Mouse (Mus musculus) stomach, postnatal 0 days (tissue): Measurements from ENCODE around the gene Slc38a3. TPM values are rescaled to one million over a fixed set of nuclear protein-coding genes. Genes with fewer than 3 reads are reported as not detected.

ENCODE experiments used
- ATAC-seq: fragments of 200-750 bp; cut with Nextera tagmentation; 2 replicates; pipeline ENCODE4 v1.8.0; 2017; ENCODE audit not compliant: low FRiP score, low TSS enrichment
- DNase-seq: peaks from one replicate; pipeline ENCODE4 v3.0.0-alpha.2; 2016; ENCODE audit warnings: low spot score
- H3K27ac ChIP-seq: fragments of 300-500 bp; sonication (generic); replicated peaks from 2 replicates; pipeline ENCODE4 v1.5.1; 2014; ENCODE audit warnings: mild to moderate bottlenecking, control low read depth
- H3K27me3 ChIP-seq: fragments of 300-500 bp; sonication (generic); 2 replicates; pipeline ENCODE4 v1.6.1; 2014; ENCODE audit warnings: low read length; ENCODE audit not compliant: control insufficient read depth, insufficient read depth
- H3K36me3 ChIP-seq: fragments of 300-500 bp; sonication (generic); 2 replicates; pipeline ENCODE4 v1.6.1; 2014; ENCODE audit warnings: low read length, mixed read lengths; ENCODE audit not compliant: control insufficient read depth, insufficient read depth
- H3K4me1 ChIP-seq: fragments of 300-500 bp; sonication (generic); replicated peaks from 2 replicates; pipeline ENCODE4 v1.6.1; 2014; ENCODE audit warnings: antibody characterized with exemption; ENCODE audit not compliant: control insufficient read depth, insufficient read depth
- H3K4me2 ChIP-seq: fragments of 300-500 bp; sonication (generic); replicated peaks from 2 replicates; pipeline ENCODE4 v1.6.1; 2014; ENCODE audit warnings: low read depth, mild to moderate bottlenecking, control low read depth, moderate library complexity
- H3K4me3 ChIP-seq: fragments of 300-500 bp; sonication (generic); 2 replicates; pipeline ENCODE4 v1.5.1; 2014; ENCODE audit warnings: low read depth, low read length, control low read depth
- H3K9ac ChIP-seq: fragments of 300-500 bp; sonication (generic); 2 replicates; pipeline ENCODE4 v1.6.1; 2014; ENCODE audit warnings: mild to moderate bottlenecking, low read length, control low read depth, mixed read lengths
- H3K9me3 ChIP-seq: fragments of 300-500 bp; sonication (generic); 2 replicates; pipeline ENCODE4 v1.6.1; 2016; ENCODE audit warnings: low read length; ENCODE audit not compliant: control insufficient read depth
- CTCF ChIP-seq: IDR thresholded peaks from 2 replicates; pipeline ENCODE4 v1.5.1; 2016; ENCODE audit warnings: antibody characterized with exemption, low read depth, mild to moderate bottlenecking, moderate library complexity
- EP300 ChIP-seq: optimal IDR thresholded peaks from 2 replicates; pipeline ENCODE3; 2016; ENCODE audit warnings: antibody characterized with exemption
- WGBS: fragments of 180-500 bp; shearing (Covaris S2); extraction: QIAGEN DNeasy Blood & Tissue Kit; methylation state at CpG from one replicate; pipeline ENCODE4 v1.1.7; 2014; 5-methylcytosine and 5-hydroxymethylcytosine counted together
- polyA plus RNA-seq: library from polyadenylated mRNA; unstranded; fragments of >200 nt; fragmentation: Nextera tagmentation; extraction: Ambion mirVana; gene quantifications from 2 replicates; pipeline ENCODE4 v1.2.1, GENCODE M21; 2015

Gene Slc38a3
- polyA plus RNA-seq, 1 experiment from 2014 or later, result 0.95 TPM

- 42% methylated on average over 3 of the region's 3 CpGs for WGBS
- no peaks in the 10 kb centered on the region; the same call in 1 of the 2 replicates for H3K36me3 ChIP-seq
- peaks cover 55% of the 10 kb centered on the region for H3K4me1 ChIP-seq
- DNase-seq, result no peak
- H3K4me3 ChIP-seq, result no peak overlapping the region
- H3K4me2 ChIP-seq, result no peak overlapping the region
- no peak for ATAC-seq
- no peaks in the 10 kb centered on the region for H3K27me3 ChIP-seq
- no peak for TF ChIP-seq CTCF
- TF ChIP-seq EP300, result no peak
- H3K9ac ChIP-seq, result no peak overlapping the region
- H3K9me3 ChIP-seq, result no peaks in the 10 kb centered on the region
- H3K27ac ChIP-seq, result peak overlapping the region; percentile 82
Measured at GRCm38 (mm10) chr9:107702606-107703185, 33.4 kb upstream of the Slc38a3 start.

DNA sequence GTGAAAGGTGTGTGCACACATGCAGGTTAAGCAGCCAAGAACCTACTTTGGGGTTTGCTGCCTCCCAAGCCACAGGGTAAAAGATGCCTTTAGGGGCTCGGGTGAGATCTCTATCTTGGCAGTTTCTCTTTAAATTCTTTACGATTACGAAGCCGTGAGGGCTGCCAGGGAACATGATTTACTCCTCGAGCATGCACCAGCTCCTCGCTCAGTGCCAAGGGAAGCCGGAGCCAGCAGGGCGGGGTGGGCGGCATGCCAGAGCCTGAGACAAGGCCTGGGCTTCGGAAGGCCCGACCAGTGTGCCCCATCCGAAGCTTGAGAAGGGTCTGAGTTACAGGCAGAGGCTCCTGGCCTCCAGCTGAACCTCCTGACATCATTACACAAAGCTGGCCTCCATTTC is 32.3 kb upstream of the Slc38a3 start:
- H3K9ac ChIP-seq, result no peak overlapping the region
- no peaks in the 10 kb centered on the region; the same call in 1 of the 2 replicates for H3K36me3 ChIP-seq
- no peak overlapping the region for H3K4me2 ChIP-seq
- no peak for TF ChIP-seq CTCF
- TF ChIP-seq EP300, result peak; percentile 74
- peaks cover 56% of the 10 kb centered on the region for H3K4me1 ChIP-seq
- H3K4me3 ChIP-seq, result no peak overlapping the region
- ATAC-seq (peak; percentile 48), DNase-seq (peak; percentile 84)
- no peaks in the 10 kb centered on the region for H3K27me3 ChIP-seq
- peak overlapping the region; percentile 83 for H3K27ac ChIP-seq
- 8% methylated on average over 12 of the region's 12 CpGs for WGBS
- H3K9me3 ChIP-seq, result no peaks in the 10 kb centered on the region

- Histone ChIP-seq H3K36me3 (no peaks in the 10 kb centered on the region; the same call in 1 of the 2 replicates), H3K27me3 (no peaks in the 10 kb centered on the region), H3K4me1 (peaks cover 53% of the 10 kb centered on the region), H3K9ac (peak overlapping the region; percentile 38; the same call in 1 of the 2 replicates), H3K4me2 (no peak overlapping the region), H3K9me3 (no peaks in the 10 kb centered on the region), H3K4me3 (no peak overlapping the region), H3K27ac (peak overlapping the region; percentile 83)
- ATAC-seq, result no peak
- no peak for TF ChIP-seq EP300
- no peak for TF ChIP-seq CTCF
- WGBS, result 32% methylated on average over 6 of the region's 6 CpGs
- no peak for DNase-seq
Measured at GRCm38 (mm10) chr9:107700114-107700571, 30.8 kb upstream of the Slc38a3 start.

GRCm38 (mm10) chr9:107699376-107699980 is 30.1 kb upstream of the Slc38a3 start:
- Histone ChIP-seq H3K36me3 (no peaks in the 10 kb centered on the region), H3K27me3 (no peaks in the 10 kb centered on the region), H3K4me1 (peaks cover 53% of the 10 kb centered on the region), H3K4me3 (no peak overlapping the region), H3K9ac (no peak overlapping the region), H3K4me2 (0 out of 2 replicates have a peak overlapping the region, but pooled peaks have one; percentile 12), H3K27ac (peak overlapping the region; percentile 83), H3K9me3 (no peaks in the 10 kb centered on the region)
- TF ChIP-seq EP300 (no peak), CTCF (no peak)
- 24% methylated on average over 8 of the region's 9 CpGs for WGBS
- DNase-seq (no peak), ATAC-seq (no peak)

DNA sequence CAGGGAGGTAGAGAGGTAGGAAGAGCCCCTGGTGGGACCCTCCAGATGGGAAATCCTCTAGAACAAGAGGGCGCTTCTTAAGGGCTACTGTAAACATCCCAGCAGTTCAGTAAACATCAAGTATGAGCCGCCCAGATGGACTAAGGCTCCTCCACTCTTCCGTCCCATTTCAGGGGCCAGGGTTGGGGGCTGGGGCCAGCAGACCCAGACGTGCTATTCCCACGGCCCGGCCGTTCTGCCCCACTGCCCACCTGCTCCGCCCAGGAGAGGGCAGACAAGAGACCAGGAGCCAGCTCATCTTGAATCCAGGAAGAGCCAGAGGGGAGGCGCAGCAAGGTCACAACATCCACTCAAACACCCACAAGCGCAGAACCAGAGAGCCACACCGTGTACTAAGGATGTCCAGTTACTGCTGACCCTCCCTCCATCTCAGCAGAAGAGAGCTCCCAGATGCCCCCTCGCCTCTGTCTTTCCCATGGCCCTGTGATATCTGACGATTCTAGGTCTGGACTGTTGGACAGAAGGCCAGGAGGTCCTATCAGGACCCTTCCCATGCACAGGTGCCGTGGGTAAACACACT is 29.4 kb upstream of the Slc38a3 start:
- Histone ChIP-seq H3K9me3 (no peaks in the 10 kb centered on the region), H3K27me3 (no peaks in the 10 kb centered on the region), H3K9ac (peak overlapping the region; percentile 23; the same call in 1 of the 2 replicates), H3K4me2 (peak overlapping the region; percentile 34), H3K27ac (peak overlapping the region; percentile 83), H3K36me3 (no peaks in the 10 kb centered on the region), H3K4me1 (peaks cover 48% of the 10 kb centered on the region), H3K4me3 (no peak overlapping the region)
- ATAC-seq (no peak), DNase-seq (no peak)
- 20% methylated on average over 14 of the region's 14 CpGs for WGBS
- TF ChIP-seq EP300 (no peak), CTCF (peak; percentile 55)
